Mouse (Mus musculus) T-helper 1 cell (primary cell): Measurements from ENCODE around the gene Myh7b.

Experiments used
- in situ Hi-C: fragments of 300-600 bp; cut with MboI, MseI; formaldehyde crosslinking; loops from one replicate; pipeline ENCODE4 v1.15.1; 2025; ENCODE audit warnings: high pct_unique_total_duplicates

Myh7b gene

GRCm38 (mm10) chr2:155683821-155684220 lies 72.8 kb downstream of the Myh7b start:
- in situ Hi-C loops = no loop called here
